Mouse (Mus musculus) kidney, adult 2 months (tissue): Measurements from ENCODE around the gene Gulp1.

Experiments used
- CTCF ChIP-seq: fragments of 200-500 bp; conservative IDR thresholded peaks from 2 replicates; pipeline ENCODE4 v1.5.1; 2011; ENCODE audit warnings: low read depth, mild to moderate bottlenecking, control low read depth, low read length, moderate library complexity, mixed read lengths; ENCODE audit not compliant: insufficient read depth, insufficient read length
- POLR2A ChIP-seq: fragments of 200-500 bp; IDR thresholded peaks from one replicate; pipeline ENCODE4 v1.6.1; 2011; ENCODE audit warnings: low read depth, low read length, control low read depth

DNA sequence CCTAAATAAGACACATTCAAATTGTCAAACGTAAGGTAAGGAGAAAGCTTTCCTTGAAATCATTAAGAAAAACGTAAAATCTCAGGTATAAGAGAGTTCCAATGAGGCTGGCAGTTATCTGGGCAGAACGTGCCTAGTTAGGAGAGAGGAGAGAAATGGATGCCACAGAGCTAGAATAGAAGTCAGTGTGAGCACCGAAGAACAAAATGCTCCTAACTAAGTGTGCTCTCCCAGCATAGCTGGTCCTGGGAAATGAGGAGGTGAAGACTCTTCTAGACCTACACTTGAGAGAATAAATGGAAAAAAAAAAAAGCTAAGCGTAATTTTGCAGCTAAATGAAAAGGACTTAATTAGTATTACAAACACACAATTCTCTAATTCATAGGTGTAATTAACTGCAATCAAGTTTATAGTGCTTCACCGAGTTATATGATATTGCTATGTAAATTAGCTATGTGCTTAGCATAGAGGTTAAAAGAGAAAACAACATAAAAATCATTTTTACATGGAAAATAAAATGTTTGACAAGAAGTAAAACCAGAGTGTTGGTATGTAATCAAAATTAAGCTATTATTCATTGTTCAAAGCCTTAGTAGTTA, 94.5 kb downstream of the Gulp1 start:
- no peak for TF ChIP-seq POLR2A
- TF ChIP-seq CTCF: no peak
